Mouse (Mus musculus): ENCODE results near the gene Pear1.

GRCm38 (mm10) chr3:87783282-87784023 is 40.7 kb downstream of the Pear1 start:
- no peak for TF ChIP-seq GATA1 (IDR thresholded peaks at IDR 0.05; ENCODE audit: borderline replicate concordance, low read length)
- TF ChIP-seq FLI1 (IDR thresholded peaks at IDR 0.05; ENCODE audit: low read length) = no peak

All from megakaryocyte, embryonic 14.5 days (primary cell).